Mouse (Mus musculus) heart, adult 11 months (tissue): ENCODE results near the gene Rft1.

Experiments used
- DNase-seq: peaks from one replicate; pipeline ENCODE4 v3.0.0; 2022

Rft1 gene

GRCm38 (mm10) chr14:30735810-30736209, 81.7 kb downstream of the Rft1 start:
- DNase-seq: no peak

GRCm38 (mm10) chr14:30736413-30736812, 82.3 kb downstream of the Rft1 start:
- no peak for DNase-seq
